Mouse (Mus musculus): ENCODE data around the gene Vps8. TPM values are rescaled to one million over a fixed set of nuclear protein-coding genes. Genes with fewer than 3 reads are reported as not detected.

The Vps8 gene
- polyA plus RNA-seq, 1 experiment from 2014 or later, result 27.0 TPM

DNA sequence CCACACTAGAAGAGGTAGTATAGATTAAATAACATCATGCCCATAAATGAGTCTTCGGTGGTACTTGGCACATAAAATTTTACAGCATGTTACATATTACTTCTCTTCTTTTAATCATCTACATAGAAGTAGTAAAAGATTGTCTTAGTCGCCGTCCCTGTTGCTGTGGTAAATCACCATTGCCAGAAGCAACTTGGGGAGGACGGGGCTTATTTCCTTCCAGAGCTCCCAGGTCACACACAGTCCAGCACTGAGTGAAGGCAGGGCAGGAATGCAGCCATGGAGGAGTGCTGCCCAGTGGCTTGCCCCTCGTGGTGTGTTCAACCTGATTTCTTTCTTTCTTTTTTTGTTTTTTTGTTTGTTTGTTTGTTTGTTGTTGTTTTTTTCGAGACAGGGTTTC lies 181.4 kb downstream of the Vps8 start:
- no peak overlapping the region for H3K9ac ChIP-seq (ENCODE audit: low read depth, low read length)
- H3K36me3 ChIP-seq (ENCODE audit: control insufficient read depth, insufficient read depth, low read length), result no peaks in the 10 kb centered on the region
- H3K27ac ChIP-seq (ENCODE audit: low read depth, low read length), result no peak overlapping the region
- WGBS, result 87% methylated on average over 6 of the region's 6 CpGs
- H3K4me1 ChIP-seq (replicated peaks; ENCODE audit: control insufficient read depth, insufficient read depth, low read length), result no peaks in the 10 kb centered on the region
- DNase-seq (ENCODE audit: low spot score), result no peak
- no peak overlapping the region for H3K4me3 ChIP-seq (ENCODE audit: low read depth, low read length)
- no peaks in the 10 kb centered on the region for H3K27me3 ChIP-seq (ENCODE audit: control insufficient read depth, insufficient read depth, low read length)
- H3K9me3 ChIP-seq (ENCODE audit: control insufficient read depth, low read length), result no peaks in the 10 kb centered on the region
- no peak for ATAC-seq (ENCODE audit: low FRiP score)
- no peak overlapping the region for H3K4me2 ChIP-seq (replicated peaks; ENCODE audit: low read depth, low read length)

- Histone ChIP-seq H3K27me3 (ENCODE audit: control insufficient read depth, insufficient read depth, low read length) (no peaks in the 10 kb centered on the region), H3K4me1 (replicated peaks; ENCODE audit: control insufficient read depth, insufficient read depth, low read length) (no peaks in the 10 kb centered on the region), H3K4me3 (ENCODE audit: low read depth, low read length) (no peak overlapping the region), H3K36me3 (ENCODE audit: control insufficient read depth, insufficient read depth, low read length) (no peaks in the 10 kb centered on the region), H3K4me2 (replicated peaks; ENCODE audit: low read depth, low read length) (no peak overlapping the region), H3K9ac (ENCODE audit: low read depth, low read length) (no peak overlapping the region), H3K27ac (ENCODE audit: low read depth, low read length) (no peak overlapping the region), H3K9me3 (ENCODE audit: control insufficient read depth, low read length) (no peaks in the 10 kb centered on the region)
- DNase-seq (ENCODE audit: low spot score) (no peak), ATAC-seq (ENCODE audit: low FRiP score) (no peak)
- 89% methylated on average over 6 of the region's 6 CpGs for WGBS
Measured at GRCm38 (mm10) chr16:21606249-21607020, 183.5 kb downstream of the Vps8 start.

GRCm38 (mm10) chr16:21607021-21607650 lies 184.2 kb downstream of the Vps8 start:
- no peak for DNase-seq (ENCODE audit: low spot score)
- Histone ChIP-seq H3K4me2 (replicated peaks; ENCODE audit: low read depth, low read length) (no peak overlapping the region), H3K9me3 (ENCODE audit: control insufficient read depth, low read length) (no peaks in the 10 kb centered on the region), H3K36me3 (ENCODE audit: control insufficient read depth, insufficient read depth, low read length) (no peaks in the 10 kb centered on the region), H3K27me3 (ENCODE audit: control insufficient read depth, insufficient read depth, low read length) (no peaks in the 10 kb centered on the region), H3K4me1 (replicated peaks; ENCODE audit: control insufficient read depth, insufficient read depth, low read length) (no peaks in the 10 kb centered on the region), H3K9ac (ENCODE audit: low read depth, low read length) (no peak overlapping the region), H3K4me3 (ENCODE audit: low read depth, low read length) (no peak overlapping the region), H3K27ac (ENCODE audit: low read depth, low read length) (no peak overlapping the region)
- WGBS, result 90% methylated on average over 8 of the region's 8 CpGs
- no peak for ATAC-seq (ENCODE audit: low FRiP score)

DNA sequence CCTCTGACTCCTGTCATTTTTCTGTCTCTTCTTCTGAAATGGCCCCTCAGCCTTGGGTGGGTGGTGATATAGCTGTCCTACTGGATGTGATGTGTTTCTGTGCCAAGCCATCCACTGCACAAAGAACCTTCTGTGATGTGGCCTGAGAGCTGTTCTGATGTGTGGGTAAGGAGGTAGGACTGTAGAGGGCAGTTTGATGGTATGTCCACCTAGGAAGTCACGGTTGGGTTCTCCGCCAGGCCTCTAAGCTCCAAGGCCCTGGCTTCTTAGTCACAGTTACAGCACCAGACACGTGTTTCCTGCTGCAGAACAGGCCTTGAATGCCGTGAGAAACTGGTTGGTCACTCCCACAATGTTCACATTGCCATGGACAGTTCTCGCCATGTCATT lies 184.7 kb downstream of the Vps8 start:
- DNase-seq (ENCODE audit: low spot score), result no peak
- H3K9me3 ChIP-seq (ENCODE audit: control insufficient read depth, low read length), result no peaks in the 10 kb centered on the region

GRCm38 (mm10) chr16:21608176-21608865 lies 185.4 kb downstream of the Vps8 start:
- Histone ChIP-seq H3K4me2 (replicated peaks; ENCODE audit: low read depth, low read length) (no peak overlapping the region), H3K9me3 (ENCODE audit: control insufficient read depth, low read length) (no peaks in the 10 kb centered on the region), H3K4me1 (replicated peaks; ENCODE audit: control insufficient read depth, insufficient read depth, low read length) (no peaks in the 10 kb centered on the region), H3K27ac (ENCODE audit: low read depth, low read length) (peak overlapping the region; percentile 6; the same call in 1 of the 2 replicates), H3K9ac (ENCODE audit: low read depth, low read length) (no peak overlapping the region), H3K4me3 (ENCODE audit: low read depth, low read length) (no peak overlapping the region), H3K36me3 (ENCODE audit: control insufficient read depth, insufficient read depth, low read length) (no peaks in the 10 kb centered on the region), H3K27me3 (ENCODE audit: control insufficient read depth, insufficient read depth, low read length) (no peaks in the 10 kb centered on the region)
- WGBS, result 80% methylated on average over 10 of the region's 10 CpGs
- no peak for ATAC-seq (ENCODE audit: low FRiP score)
- DNase-seq (ENCODE audit: low spot score), result no peak

More for the DNA sequence above, 184.7 kb downstream of the Vps8 start:
- whole genome bisulfite sequencing, result 81% methylated on average over 5 of the region's 5 CpGs
- no peak for ATAC-seq (ENCODE audit: low FRiP score)
- Histone ChIP-seq H3K4me2 (replicated peaks; ENCODE audit: low read depth, low read length) (no peak overlapping the region), H3K27ac (ENCODE audit: low read depth, low read length) (no peak overlapping the region), H3K9ac (ENCODE audit: low read depth, low read length) (no peak overlapping the region), H3K4me1 (replicated peaks; ENCODE audit: control insufficient read depth, insufficient read depth, low read length) (no peaks in the 10 kb centered on the region), H3K36me3 (ENCODE audit: control insufficient read depth, insufficient read depth, low read length) (no peaks in the 10 kb centered on the region), H3K4me3 (ENCODE audit: low read depth, low read length) (no peak overlapping the region), H3K27me3 (ENCODE audit: control insufficient read depth, insufficient read depth, low read length) (no peaks in the 10 kb centered on the region)

DNA sequence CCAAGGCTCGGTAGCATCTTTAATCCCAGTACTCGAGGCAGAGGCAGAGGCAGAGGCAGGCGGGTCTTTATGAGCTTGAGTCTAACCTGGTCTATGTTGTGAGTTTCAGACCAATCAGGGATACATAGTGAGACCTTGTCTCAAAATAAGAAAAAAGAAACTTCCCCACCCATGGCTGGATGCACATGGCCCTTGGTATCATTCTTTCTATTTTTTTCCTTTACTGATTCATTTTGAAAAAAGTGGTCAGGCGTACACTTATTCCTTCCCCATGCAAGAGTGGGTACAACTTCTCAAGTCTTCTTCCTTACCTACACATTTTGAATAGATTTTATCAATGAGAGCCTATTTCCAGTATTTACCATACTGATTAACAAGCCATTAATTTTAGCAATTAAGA lies 187.6 kb downstream of the Vps8 start:
- ATAC-seq (ENCODE audit: low FRiP score) (no peak), DNase-seq (ENCODE audit: low spot score) (no peak)
- H3K36me3 ChIP-seq (ENCODE audit: control insufficient read depth, insufficient read depth, low read length), result no peaks in the 10 kb centered on the region
- no peak overlapping the region for H3K4me3 ChIP-seq (ENCODE audit: low read depth, low read length)
- H3K4me2 ChIP-seq (replicated peaks; ENCODE audit: low read depth, low read length), result no peak overlapping the region
- no peaks in the 10 kb centered on the region for H3K9me3 ChIP-seq (ENCODE audit: control insufficient read depth, low read length)
- H3K27ac ChIP-seq (ENCODE audit: low read depth, low read length), result no peak overlapping the region
- no peaks in the 10 kb centered on the region for H3K27me3 ChIP-seq (ENCODE audit: control insufficient read depth, insufficient read depth, low read length)
- H3K9ac ChIP-seq (ENCODE audit: low read depth, low read length), result no peak overlapping the region
- H3K4me1 ChIP-seq (replicated peaks; ENCODE audit: control insufficient read depth, insufficient read depth, low read length), result no peaks in the 10 kb centered on the region
- 94% methylated on average over 4 of the region's 4 CpGs for WGBS

DNA sequence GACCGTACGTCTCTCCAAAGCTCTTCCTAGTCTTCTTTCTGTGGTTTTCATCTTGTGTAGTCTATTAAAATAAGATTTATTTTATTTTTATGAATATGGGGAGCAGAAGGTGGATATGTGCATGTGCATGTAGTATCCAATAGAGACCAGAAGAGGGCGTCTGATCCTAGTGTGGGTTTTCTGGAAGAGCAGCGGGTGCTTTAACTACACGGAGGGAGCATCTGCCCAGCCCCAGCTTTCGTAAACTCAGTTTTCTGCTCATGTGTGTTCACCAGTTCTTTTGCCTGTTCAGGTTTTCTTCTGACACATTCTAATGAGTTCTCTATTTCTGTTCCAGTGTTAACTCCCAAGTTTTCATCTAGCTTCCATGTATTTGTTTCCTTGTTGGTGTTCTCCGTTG lies 192.9 kb downstream of the Vps8 start:
- no peak overlapping the region for H3K27ac ChIP-seq (ENCODE audit: low read depth, low read length)
- ATAC-seq (ENCODE audit: low FRiP score), result no peak
- DNase-seq (ENCODE audit: low spot score), result peak; percentile 49
- H3K4me2 ChIP-seq (replicated peaks; ENCODE audit: low read depth, low read length), result no peak overlapping the region
- H3K4me1 ChIP-seq (replicated peaks; ENCODE audit: control insufficient read depth, insufficient read depth, low read length), result no peaks in the 10 kb centered on the region
- no peak overlapping the region for H3K9ac ChIP-seq (ENCODE audit: low read depth, low read length)
- 54% methylated on average over 7 of the region's 7 CpGs for WGBS
- H3K36me3 ChIP-seq (ENCODE audit: control insufficient read depth, insufficient read depth, low read length), result no peaks in the 10 kb centered on the region
- no peak overlapping the region for H3K4me3 ChIP-seq (ENCODE audit: low read depth, low read length)
- no peaks in the 10 kb centered on the region for H3K9me3 ChIP-seq (ENCODE audit: control insufficient read depth, low read length)
- no peaks in the 10 kb centered on the region for H3K27me3 ChIP-seq (ENCODE audit: control insufficient read depth, insufficient read depth, low read length)

DNA sequence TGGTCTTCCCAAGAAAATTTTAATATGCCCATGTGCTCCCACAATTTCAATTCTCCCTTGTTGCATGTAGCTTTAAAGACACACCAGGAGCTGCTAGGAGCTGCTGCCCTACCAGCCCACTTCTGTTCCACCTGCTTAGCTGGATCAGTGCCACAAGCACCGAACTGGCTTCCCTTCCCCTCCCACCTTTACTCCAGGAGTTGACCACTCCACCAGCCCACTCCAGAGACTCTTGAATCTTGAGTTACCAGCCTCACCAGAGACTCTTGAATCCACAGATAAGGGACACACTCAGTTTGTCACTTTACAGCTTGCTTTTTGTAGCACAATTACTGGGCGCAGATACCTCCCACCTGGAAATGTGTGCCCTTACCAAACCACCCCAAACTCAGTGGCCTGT lies 197.7 kb downstream of the Vps8 start:
- H3K4me2 ChIP-seq (replicated peaks; ENCODE audit: low read depth, low read length), result no peak overlapping the region
- DNase-seq (ENCODE audit: low spot score), result no peak
- H3K27ac ChIP-seq (ENCODE audit: low read depth, low read length), result no peak overlapping the region
- no peaks in the 10 kb centered on the region for H3K27me3 ChIP-seq (ENCODE audit: control insufficient read depth, insufficient read depth, low read length)
- no peaks in the 10 kb centered on the region for H3K9me3 ChIP-seq (ENCODE audit: control insufficient read depth, low read length)
- H3K9ac ChIP-seq (ENCODE audit: low read depth, low read length), result no peak overlapping the region
- ATAC-seq (ENCODE audit: low FRiP score), result no peak
- 88% methylated on average over 2 of the region's 2 CpGs for WGBS
- no peaks in the 10 kb centered on the region; the same call in 1 of the 2 replicates for H3K4me1 ChIP-seq (replicated peaks; ENCODE audit: control insufficient read depth, insufficient read depth, low read length)
- no peaks in the 10 kb centered on the region for H3K36me3 ChIP-seq (ENCODE audit: control insufficient read depth, insufficient read depth, low read length)
- H3K4me3 ChIP-seq (ENCODE audit: low read depth, low read length), result no peak overlapping the region

Measured in hindbrain, embryonic 11.5 days (tissue).